Comparison of ENCODE assay signal across 20 mouse cellular contexts in genomic region chr2:180847497-180847896, GRCm38 (mm10).
A peak's percentile ranks its signal among the peaks of the same experiment; 100 is the strongest.
DNase-seq lines count a peak whose midpoint lies in the region; ATAC-seq lines count a peak whose summit lies in the region.
"Had no signal": no experiment of that assay in that cellular context is flagged by ENCODE, and none has a peak within 500 bp of the region (broad histone marks: within the 10 kb centered on the region; RNA-seq: fewer than 3 reads in every experiment).

No protein-coding gene starts in this region.

- H3K9ac ChIP-seq in forebrain, embryonic 13.5 days, result no peak overlapping the region
- no peak overlapping the region for H3K9ac ChIP-seq in hindbrain, embryonic 13.5 days
- H3K9ac ChIP-seq: embryonic facial prominence, embryonic 13.5 days; heart, embryonic 12.5 days; hindbrain, embryonic 15.5 days had no signal

- WGBS in forebrain, embryonic 13.5 days, result 30% methylated on average over 8 of the region's 8 CpGs
- 70% methylated on average over 8 of the region's 8 CpGs for WGBS in forebrain, embryonic 10.5 days
- 52% methylated on average over 8 of the region's 8 CpGs for WGBS in hindbrain, embryonic 13.5 days
- WGBS in hindbrain, embryonic 10.5 days, result 84% methylated on average over 8 of the region's 8 CpGs

- no peak overlapping the region for H3K27ac ChIP-seq in forebrain, embryonic 13.5 days
- no peak overlapping the region for H3K27ac ChIP-seq in forebrain, embryonic 10.5 days
- H3K27ac ChIP-seq in hindbrain, embryonic 13.5 days, result peak overlapping the region; percentile 45
- no peak overlapping the region for H3K27ac ChIP-seq in hindbrain, embryonic 10.5 days
- H3K27ac ChIP-seq: embryonic facial prominence, embryonic 13.5 days; hindbrain, embryonic 15.5 days had no signal

- H3K36me3 ChIP-seq in forebrain, embryonic 13.5 days (ENCODE audit: poor library complexity, severe bottlenecking), result no peaks in the 10 kb centered on the region
- H3K36me3 ChIP-seq in forebrain, embryonic 10.5 days (replicated peaks), result 0 out of 2 replicates have a peak, but pooled peaks cover 3% of the 10 kb centered on the region
- H3K36me3 ChIP-seq in hindbrain, embryonic 13.5 days, result no peaks in the 10 kb centered on the region
- H3K36me3 ChIP-seq in hindbrain, embryonic 10.5 days, result 0 out of 2 replicates have a peak, but pooled peaks cover 5% of the 10 kb centered on the region
- H3K36me3 ChIP-seq: embryonic facial prominence, embryonic 13.5 days; heart, embryonic 12.5 days; hindbrain, embryonic 15.5 days had no signal

- H3K4me1 ChIP-seq in forebrain, embryonic 13.5 days, result peaks cover 12% of the 10 kb centered on the region
- peaks cover 6% of the 10 kb centered on the region for H3K4me1 ChIP-seq in forebrain, embryonic 10.5 days
- H3K4me1 ChIP-seq in hindbrain, embryonic 13.5 days (replicated peaks), result peaks cover 18% of the 10 kb centered on the region
- H3K4me1 ChIP-seq in hindbrain, embryonic 10.5 days (replicated peaks), result 0 out of 2 replicates have a peak, but pooled peaks cover 3% of the 10 kb centered on the region
- H3K4me1 ChIP-seq: embryonic facial prominence, embryonic 13.5 days; heart, embryonic 12.5 days had no signal

- H3K9me3 ChIP-seq in forebrain, embryonic 13.5 days (replicated peaks), result no peaks in the 10 kb centered on the region
- H3K9me3 ChIP-seq in forebrain, embryonic 10.5 days, result no peaks in the 10 kb centered on the region
- no peaks in the 10 kb centered on the region for H3K9me3 ChIP-seq in hindbrain, embryonic 13.5 days
- no peaks in the 10 kb centered on the region for H3K9me3 ChIP-seq in hindbrain, embryonic 10.5 days
- H3K9me3 ChIP-seq: embryonic facial prominence, embryonic 13.5 days; heart, embryonic 12.5 days; hindbrain, embryonic 15.5 days had no signal

- no peak overlapping the region for H3K4me2 ChIP-seq in forebrain, embryonic 13.5 days
- no peak overlapping the region for H3K4me2 ChIP-seq in hindbrain, embryonic 13.5 days
- H3K4me2 ChIP-seq: embryonic facial prominence, embryonic 13.5 days; heart, embryonic 12.5 days; hindbrain, embryonic 15.5 days had no signal

- H3K27me3 ChIP-seq in forebrain, embryonic 13.5 days, result peaks cover 22% of the 10 kb centered on the region
- no peaks in the 10 kb centered on the region for H3K27me3 ChIP-seq in forebrain, embryonic 10.5 days (ENCODE audit: poor library complexity, severe bottlenecking)
- 0 out of 2 replicates have a peak, but pooled peaks cover 3% of the 10 kb centered on the region for H3K27me3 ChIP-seq in hindbrain, embryonic 13.5 days
- H3K27me3 ChIP-seq in hindbrain, embryonic 10.5 days (ENCODE audit: insufficient read depth, poor library complexity, severe bottlenecking), result peaks cover 1% of the 10 kb centered on the region; the same call in 1 of the 2 replicates
- H3K27me3 ChIP-seq: hindbrain, embryonic 15.5 days had no signal

- no peak overlapping the region for H3K4me3 ChIP-seq in forebrain, embryonic 13.5 days
- no peak overlapping the region for H3K4me3 ChIP-seq in forebrain, embryonic 10.5 days
- no peak overlapping the region for H3K4me3 ChIP-seq in hindbrain, embryonic 13.5 days
- no peak overlapping the region for H3K4me3 ChIP-seq in hindbrain, embryonic 10.5 days
- H3K4me3 ChIP-seq: embryonic facial prominence, embryonic 13.5 days; heart, embryonic 12.5 days; hindbrain, embryonic 15.5 days had no signal

- no peak for DNase-seq in forebrain, embryonic 10.5 days (ENCODE audit: extremely low spot score, low spot score)
- no peak for DNase-seq in hindbrain, embryonic 10.5 days (ENCODE audit: low spot score)
- DNase-seq in retina, postnatal 1 day, result peak; percentile 89
- DNase-seq in retina, embryonic 14.5 days (ENCODE audit: low spot score), result no peak
- DNase-seq in retina, postnatal 7 days (ENCODE audit: low read depth, low spot score), result peak; percentile 33
- DNase-seq in heart, adult 11 months, result no peak
- DNase-seq: adrenal gland, postnatal 14 days; cerebellum, adult 18-20 months; cerebellum, adult 9-11 months; cerebellum, postnatal 36 days; gastrocnemius, postnatal 14 days had no signal

- peak; percentile 51; the same call in 1 of the 2 replicates for ATAC-seq in forebrain, embryonic 13.5 days
- 0 out of 2 replicates have a peak, but pooled peaks have one; percentile 44 for ATAC-seq in hindbrain, embryonic 13.5 days (ENCODE audit: low FRiP score)
- ATAC-seq: activated CD4-positive, CD25-positive, alpha-beta regulatory T cell, adult 4 months; inflammation-experienced regulatory T-cells, adult 6 months; intestine, postnatal 0 days; Patski had no signal

Comparison
In these comparisons a context has a peak if more than half of its experiments do, and no peak if none do; other contexts are left out.
1. DNase-seq: peak in retina, postnatal 1 day (single experiment) and retina, postnatal 7 days (single experiment); none in forebrain, embryonic 10.5 days (single experiment), hindbrain, embryonic 10.5 days (single experiment), retina, embryonic 14.5 days (single experiment) and heart, adult 11 months (single experiment).